Mouse (Mus musculus): ENCODE measurements at regions not wholly inside any gene's neighbourhood (a gene's known extent, or its start where the extent isn't known, plus 50 kb on each side); places are given as distances from the start of the nearest gene placed in this dataset.

GRCm38 (mm10) chr16:57924130-57924495 lies 169.6 kb upstream of the Col8a1 start:
- peak; percentile 13 for DNase-seq

DNA sequence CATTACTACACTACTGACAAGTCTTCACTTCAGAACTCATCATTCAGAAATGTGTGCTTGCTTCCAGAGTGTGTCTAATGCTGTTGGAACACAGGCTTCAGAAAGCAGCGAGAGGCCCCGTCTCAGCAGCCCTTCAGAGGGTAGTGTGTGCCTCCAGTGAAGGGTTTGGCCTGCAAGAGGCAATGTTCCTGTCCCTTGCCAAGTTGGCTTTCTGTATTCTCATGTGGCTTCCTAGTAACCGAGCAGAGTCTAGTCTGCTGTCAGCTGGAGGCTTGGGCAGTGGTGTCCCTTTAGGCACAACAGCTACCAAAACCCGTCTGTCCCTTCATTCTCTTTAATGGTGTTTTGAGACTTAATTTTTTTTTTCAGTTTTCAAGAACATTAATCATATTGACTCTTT lies 173.3 kb upstream of the Col8a1 start:
- peak; percentile 99 for DNase-seq

- peak; percentile 100 for DNase-seq
These were observed 173.8 kb upstream of the Col8a1 start for GRCm38 (mm10) chr16:57928301-57928700.

DNA sequence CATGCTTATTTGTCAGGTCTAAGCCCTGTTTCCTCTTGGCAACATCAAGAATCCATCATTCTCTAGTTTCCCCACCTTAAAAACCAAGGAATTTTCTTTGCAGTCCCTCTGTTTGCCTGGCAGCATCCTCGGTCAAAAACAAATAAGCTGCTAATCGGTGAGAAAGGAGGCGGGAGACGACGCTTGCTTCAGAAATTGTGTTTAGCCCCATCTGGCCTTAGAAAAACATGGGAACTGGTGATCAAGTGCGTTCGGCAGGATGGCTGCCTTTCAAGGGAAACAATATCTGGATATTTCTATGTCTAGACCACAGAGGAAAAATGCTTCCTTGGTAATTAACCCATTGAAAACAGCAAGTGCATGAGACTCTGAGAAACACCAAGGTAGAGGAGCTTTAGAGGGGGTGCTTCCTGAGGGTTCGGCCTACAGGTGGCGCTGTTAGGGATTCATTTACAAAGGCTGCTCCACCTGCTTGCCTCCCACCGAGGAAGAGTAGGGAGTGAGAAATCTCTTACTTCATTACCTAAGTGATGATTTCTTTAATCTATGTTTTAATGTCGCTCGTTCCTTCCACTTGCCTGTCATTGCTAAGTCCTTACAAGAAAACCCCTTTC lies 174.7 kb upstream of the Col8a1 start:
- peak; percentile 92 for DNase-seq

DNA sequence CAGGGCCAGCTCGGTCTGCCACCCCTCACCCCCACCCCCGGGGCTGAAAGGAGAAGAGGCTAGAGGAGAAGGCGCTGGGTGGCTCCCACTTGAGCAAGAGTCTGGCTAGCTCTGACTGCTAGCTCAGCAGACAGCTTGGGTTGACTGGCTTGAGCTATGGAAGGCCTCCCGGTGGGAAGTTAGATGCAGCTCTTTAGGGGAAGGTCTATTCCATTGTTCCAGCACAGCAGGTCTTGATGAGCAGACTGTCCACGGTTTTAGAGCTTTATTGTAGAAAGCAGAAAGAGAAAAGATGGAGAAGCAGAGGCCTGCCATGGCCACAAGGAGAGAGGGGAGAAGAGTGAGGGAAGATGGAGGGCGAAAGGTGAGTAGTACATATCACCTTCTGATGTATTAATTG lies 190.9 kb upstream of the Col8a1 start:
- no peak for DNase-seq

DNA sequence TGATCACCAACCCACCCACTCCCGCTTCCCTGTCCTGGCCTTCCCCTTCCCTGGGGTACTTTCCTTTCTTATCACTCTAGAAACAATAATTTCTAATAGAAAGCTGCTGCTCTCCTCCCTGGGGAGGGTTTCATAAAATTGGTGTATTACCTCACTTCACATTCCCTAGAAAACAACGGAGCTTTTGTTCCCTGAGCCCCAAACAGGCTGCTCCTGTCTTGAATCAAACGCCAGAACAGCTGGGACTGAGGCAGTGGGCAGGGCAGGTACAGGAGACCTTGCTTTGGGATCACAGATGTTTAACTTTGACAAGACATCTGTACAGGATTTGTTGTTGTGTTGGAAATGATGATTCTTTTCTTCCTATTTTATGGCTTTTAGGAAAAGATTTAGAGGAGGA lies 192.8 kb upstream of the Col8a1 start:
- DNase-seq: peak; percentile 62

DNA sequence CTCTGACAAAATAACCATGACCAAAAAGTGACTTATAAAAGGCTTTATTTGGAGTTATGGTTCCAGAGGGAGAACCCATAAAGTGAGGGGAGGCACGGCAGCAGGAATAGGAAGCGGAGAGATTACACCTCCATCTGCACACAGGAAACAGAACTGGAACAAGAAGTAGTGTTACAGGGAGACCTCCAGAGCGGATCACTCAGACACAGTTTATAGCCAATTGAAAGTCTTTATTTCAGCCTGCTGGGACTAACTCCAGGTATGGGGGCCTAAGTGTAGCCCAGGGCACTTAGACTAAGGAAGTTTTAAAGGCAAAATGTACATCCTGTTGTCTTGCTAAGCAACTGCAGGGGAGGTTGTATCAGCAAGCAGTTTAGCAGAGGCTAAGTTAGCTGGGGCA lies 195.1 kb upstream of the Col8a1 start:
- DNase-seq: peak; percentile 55

DNA sequence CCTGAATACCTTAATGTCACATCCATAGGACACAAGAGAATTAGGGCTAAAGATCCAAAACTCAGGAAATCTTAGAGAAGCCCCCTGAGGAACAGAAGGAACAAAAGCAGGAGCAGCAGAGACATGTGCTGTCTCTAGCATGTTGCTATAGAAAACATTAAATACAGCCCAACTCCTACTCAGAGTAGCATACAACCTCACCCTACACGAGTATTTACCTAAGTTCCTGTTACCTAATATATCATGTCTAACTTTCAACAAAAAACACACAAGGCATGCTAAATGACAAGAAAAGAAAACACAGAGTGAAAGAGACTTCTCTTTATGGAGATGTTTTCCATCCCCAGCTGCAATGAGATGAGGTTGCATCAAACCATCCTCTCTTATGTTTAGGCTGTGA lies 216.4 kb upstream of the Col8a1 start:
- DNase-seq: no peak

GRCm38 (mm10) chr16:57984111-57984510 lies 229.6 kb upstream of the Col8a1 start:
- no peak for DNase-seq

DNA sequence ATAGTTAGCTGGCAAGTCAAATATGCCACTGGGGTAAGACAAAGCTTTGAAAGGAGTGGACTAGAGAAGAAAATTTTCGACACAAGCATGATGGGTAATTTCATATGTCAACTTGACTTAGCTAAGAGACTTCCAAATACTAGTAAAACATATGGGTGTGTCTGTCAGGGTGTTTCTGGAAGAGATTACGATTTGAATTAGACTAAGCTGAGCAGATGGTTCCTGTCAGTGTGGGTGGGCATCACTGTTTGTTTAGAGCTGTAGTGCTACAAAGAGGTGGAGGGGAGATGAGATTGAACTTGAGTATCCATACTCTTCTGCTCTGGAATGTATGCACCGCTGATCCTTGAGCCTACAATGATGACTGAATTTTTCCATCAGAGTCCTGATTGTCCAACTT lies 251.2 kb upstream of the Col8a1 start:
- DNase-seq: no peak

GRCm38 (mm10) chr16:58013557-58013956 lies 259.0 kb upstream of the Col8a1 start:
- no peak for DNase-seq

GRCm38 (mm10) chr16:58027525-58027924 lies 273.0 kb upstream of the Col8a1 start:
- no peak for DNase-seq

- peak; percentile 91 for DNase-seq
These were observed 274.0 kb upstream of the Col8a1 start for GRCm38 (mm10) chr16:58028541-58028940.

- DNase-seq: peak; percentile 90
These were observed 275.1 kb upstream of the Col8a1 start for GRCm38 (mm10) chr16:58029674-58030073.

DNA sequence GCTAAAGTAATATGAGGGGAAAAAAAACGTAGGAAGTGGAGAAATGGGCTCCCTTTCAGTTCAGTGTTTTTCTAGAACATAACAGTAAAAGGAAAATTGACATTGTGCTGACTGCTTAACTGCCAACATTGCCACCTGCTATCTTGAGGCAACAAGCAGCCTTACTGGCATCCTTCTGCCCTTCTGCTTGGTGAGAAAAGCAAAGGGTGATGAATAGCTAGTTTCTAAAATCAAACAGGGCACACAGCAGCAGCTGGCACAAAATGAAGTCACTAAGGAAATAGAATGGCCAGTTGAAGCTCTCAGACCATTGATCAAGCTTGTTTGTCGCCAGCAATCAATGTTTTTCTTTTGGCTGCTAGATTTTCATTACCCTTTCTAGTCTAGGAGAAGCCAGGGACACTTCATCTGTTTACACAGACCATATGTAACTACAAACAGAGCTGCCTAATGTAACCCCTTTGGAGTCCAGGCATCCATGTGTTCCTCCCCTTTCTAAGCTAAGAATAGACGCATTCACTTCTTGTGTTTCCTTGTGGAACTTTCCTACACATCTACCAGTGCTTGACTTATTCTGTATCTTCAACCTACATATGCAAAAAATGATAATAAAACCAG lies 314.2 kb upstream of the Col8a1 start:
- no peak for DNase-seq

DNA sequence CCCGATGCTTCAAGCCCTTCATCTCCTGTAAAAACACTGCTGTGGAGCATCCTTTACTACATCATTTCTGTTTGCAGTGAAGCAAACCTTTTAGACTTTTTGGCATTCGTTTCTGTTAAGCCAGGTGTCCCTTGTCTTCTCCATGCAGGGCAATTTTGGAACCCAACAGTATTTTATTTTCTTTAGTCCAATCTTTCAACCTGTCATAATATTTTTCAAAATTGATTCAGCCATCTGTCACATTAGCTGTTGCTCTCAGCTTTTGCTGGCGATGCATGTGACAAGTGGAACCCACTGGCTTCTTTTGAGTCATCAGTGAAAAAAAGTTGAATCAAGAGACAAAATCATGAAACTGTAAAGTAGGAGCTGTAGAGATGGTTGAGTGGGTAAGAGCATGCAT lies 317.9 kb upstream of the Col8a1 start:
- DNase-seq: no peak

- no peak for DNase-seq
These were observed 307.9 kb upstream of the Dcbld2 start for GRCm38 (mm10) chr16:58100351-58100750.

DNA sequence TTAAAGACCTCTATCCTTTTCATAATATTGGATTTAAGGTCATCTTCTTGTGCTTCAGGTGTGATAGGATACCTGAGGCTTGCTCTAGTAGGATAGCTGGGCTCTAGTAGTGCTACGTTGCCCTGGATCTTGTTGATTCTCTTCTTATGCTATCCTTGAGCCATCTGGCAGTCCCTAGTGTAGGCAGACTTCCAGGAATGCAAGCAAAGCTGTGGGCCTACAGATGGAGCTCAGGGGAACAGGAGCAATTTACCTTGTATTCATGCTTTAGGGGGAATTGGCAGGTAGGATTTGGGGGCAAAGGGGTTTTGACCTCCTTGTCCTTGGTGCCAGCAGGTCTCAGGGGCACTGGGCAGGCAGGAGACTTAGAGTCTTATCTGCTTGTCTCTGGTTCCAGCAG lies 297.8 kb upstream of the Dcbld2 start:
- peak; percentile 82 for DNase-seq

DNA sequence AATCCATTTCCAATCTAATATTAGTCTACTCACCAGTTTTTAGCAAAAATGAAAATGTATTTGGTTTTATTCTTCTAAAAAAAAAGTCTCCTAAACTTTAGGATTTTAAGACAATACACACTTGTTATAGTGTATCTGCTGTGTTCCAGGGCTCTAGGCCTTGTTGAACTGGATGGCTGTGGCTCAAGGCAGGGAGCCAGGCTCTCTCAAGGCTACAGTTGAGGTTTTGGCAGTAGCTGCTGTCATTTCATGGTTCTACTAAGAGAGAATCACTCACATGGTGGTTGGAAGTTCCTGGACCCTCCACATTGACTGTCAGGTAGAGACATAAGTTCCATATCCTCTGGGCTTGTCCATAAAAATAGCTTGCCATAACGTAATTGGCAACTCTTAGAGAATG lies 282.2 kb upstream of the Dcbld2 start:
- DNase-seq: no peak

GRCm38 (mm10) chr16:58136144-58136905 lies 271.9 kb upstream of the Dcbld2 start:
- DNase-seq: no peak

DNA sequence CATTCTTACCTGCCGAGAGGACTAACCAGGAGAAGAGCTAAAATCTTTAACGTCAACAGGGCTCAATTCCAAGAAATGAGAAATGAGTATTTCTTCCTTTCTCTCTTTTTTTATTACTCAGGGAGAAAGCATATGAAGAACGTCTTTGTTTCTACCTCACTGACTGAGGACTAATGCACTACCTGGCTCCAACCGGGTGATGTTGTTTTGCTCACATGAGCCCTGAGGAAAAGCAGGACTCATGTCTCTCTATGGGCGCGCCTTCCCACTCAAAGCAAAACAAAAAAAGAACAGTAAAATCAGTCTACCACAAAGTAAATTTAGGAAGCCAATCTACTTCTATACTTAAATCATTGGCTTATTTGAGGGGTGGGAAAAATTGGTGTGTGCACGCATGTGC lies 271.3 kb upstream of the Dcbld2 start:
- no peak for DNase-seq

DNA sequence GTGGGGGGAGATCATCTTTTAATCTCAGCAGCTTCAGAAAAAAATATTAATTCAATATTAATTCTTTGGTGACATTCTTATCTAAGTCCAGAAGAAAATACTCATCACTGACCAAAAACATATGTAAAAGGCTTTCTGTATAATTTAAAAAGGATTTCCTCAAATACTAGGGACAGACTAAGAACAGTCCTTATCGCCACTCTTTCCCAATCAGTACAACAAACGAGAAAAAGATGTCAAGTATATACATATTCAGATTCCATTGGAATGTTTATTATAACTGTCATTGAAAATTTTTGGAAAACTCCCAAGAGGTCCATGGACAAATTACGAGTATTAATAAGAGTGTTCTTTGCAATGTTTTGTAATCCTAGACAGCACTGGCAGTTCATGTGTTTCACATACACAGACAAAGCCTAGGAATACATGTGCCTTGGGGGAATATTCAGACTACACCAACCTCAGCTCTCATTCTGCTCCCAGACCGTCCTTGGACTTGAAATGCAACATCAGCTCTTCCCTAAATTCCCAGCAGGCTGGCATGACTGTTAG lies 270.4 kb upstream of the Dcbld2 start:
- DNase-seq: no peak

DNA sequence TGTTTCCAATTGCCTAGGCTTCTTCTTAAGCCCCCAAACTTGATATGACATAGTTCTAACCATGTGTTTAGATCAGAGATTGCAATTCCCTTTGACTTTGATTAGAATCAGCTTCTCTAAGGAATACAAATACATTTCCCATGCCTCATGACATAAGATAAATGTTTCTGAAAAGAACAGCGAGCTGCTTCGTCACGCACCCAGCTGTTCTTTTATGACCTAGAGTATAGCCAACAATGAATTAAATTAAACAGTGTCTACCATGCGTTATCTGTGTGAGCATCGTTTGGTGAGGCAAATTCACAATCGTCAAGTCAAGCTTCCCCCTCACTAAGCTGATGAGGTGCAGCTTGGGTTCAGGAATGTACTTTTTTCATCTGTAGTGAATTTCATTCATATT lies 261.8 kb upstream of the Dcbld2 start:
- no peak for DNase-seq

DNA sequence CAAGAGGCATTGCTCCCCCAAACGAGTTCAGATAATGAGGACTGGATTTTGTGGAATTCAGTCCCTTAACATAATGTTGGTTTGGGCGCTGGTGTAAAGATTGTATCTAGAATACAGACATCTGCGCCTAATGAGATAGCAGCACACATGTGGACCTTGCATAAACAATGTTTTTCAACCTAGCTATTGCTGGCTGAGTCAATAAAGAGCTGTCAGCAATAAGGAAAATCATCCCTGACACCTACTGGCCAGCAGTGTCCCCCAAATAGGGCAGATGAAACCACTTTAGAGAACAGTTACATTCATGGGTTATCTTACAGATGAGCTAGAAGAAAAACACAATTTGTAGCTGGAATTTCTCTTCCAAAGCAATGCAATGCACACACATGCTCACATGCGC lies 252.7 kb upstream of the Dcbld2 start:
- no peak for DNase-seq

Data from heart, adult 11 months (tissue).